Mouse (Mus musculus) G1E-ER4 (cell line): ENCODE data around the gene Slamf9. TPM values are rescaled to one million over a fixed set of nuclear protein-coding genes. Genes with fewer than 3 reads are reported as not detected.
A peak's percentile ranks its signal among the peaks of the same experiment; 100 is the strongest.

Source experiments
- GATA1 ChIP-seq: IDR thresholded peaks from one replicate; pipeline ENCODE4 v1.8.0; 2012; ENCODE audit warnings: low read length, inconsistent platforms
- polyA plus RNA-seq: library from polyadenylated mRNA; stranded (reverse); fragments of >175 nt; gene quantifications from 2 replicates; pipeline ENCODE4 v1.2.3, GENCODE M21; 2012

Gene Slamf9
- polyA plus RNA-seq, 1 experiment = not detected

DNA sequence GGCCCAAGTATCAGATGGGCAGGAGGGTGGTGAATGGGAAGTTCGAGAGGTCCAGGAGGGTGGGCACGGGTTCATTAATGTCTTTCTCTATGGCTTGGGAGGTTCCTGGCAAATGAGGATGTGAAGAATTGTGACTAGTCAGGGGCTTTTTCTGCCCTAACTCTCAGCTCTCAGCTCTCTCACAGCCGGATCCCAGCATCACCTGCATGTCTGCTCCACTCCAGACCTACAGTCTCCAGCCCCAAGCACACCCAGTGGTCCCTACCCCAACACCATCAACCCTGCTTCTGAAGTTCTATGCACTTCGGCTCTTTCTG lies 39.0 kb downstream of the Slamf9 start:
- no peak for TF ChIP-seq GATA1

DNA sequence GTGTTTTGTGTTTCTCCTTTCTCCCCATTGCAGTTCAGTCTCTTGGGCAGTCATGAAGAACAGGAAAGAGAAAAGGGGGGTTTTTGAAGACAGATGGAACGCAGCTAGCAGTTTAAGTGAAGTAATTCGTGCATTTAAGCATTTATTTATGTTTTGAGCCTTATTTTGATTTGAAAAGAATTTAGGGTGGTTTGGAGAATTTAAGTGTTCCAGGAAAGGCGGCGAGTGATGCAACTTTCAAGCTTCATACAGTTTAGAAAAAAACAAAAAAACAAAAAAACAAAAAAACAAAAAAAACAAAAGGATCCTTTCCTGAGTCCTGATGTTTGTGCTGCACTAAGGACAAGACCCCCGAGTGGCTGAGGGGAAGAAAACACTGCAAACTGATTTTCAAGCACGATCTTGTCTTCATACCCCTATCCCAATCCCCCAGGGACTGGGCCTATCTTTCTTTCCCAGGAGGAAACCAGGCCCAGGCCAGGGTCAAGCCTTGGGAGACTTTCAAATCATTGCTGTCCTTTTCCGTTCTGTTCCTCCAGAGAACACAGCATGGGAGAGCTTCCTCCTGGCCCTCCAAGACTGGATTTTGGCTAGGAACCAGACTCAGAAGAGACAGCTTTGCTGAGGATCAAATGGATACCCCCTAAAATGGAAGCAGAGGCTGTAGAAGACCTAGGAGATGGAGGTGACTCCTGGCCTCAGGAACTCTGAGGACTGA lies 39.6 kb downstream of the Slamf9 start:
- no peak for TF ChIP-seq GATA1

DNA sequence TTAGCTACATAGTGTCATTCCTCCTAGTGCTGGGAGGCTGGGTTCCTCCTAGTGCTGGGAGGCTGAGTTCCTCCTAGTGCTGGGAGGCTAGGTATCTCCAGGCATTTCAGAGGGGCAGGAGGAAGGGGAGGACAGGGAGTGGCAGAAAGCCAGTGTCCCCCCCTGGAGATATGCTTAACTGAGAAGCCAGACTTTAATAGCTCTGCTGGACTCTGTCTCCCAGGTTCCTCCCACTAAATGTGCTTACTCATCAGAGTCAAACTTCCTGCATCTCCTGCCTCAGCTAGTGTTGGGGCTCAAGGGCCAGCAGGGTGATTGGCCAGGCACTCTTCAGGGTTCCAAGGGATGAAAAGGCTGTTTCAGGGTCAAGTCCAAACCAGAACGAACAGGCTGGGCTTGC lies 40.2 kb downstream of the Slamf9 start:
- no peak for TF ChIP-seq GATA1

DNA sequence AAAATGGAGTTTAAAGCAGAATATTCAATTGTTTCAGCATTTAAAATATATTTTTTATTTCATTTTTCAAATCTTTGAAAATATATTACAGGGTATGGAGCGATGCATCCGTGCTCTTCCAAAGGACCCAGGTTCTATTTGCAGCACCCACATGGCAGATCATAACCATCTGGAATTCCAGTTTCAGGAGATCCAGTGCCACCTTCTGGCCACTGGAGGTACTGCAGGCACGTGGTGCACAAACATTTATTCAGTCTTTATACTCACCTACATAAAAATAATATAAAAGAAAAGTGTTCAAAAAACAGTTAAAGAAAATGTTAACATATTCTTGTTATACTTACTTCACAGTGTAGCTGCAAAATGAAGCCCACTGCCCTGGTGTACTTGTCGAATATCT lies 42.9 kb downstream of the Slamf9 start:
- no peak for TF ChIP-seq GATA1

DNA sequence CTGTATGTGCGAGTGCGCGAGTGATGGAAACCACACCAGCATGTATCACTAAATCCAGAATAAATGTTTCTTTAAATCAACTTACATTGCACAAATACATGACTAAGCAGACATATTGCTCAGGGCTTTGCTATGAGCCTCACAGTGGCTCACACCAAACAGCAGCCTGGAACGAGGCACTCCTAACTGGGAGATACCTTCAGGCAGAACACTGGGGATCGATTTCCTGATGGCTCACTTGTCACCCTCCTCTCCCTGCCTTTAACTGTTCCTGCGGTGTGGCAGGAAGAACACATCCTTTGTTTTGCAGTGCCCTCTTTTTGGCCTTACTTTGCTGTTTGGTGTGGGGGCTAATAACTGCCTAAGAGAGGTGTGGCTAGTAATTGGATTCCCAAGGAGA lies 44.5 kb downstream of the Slamf9 start:
- no peak for TF ChIP-seq GATA1

DNA sequence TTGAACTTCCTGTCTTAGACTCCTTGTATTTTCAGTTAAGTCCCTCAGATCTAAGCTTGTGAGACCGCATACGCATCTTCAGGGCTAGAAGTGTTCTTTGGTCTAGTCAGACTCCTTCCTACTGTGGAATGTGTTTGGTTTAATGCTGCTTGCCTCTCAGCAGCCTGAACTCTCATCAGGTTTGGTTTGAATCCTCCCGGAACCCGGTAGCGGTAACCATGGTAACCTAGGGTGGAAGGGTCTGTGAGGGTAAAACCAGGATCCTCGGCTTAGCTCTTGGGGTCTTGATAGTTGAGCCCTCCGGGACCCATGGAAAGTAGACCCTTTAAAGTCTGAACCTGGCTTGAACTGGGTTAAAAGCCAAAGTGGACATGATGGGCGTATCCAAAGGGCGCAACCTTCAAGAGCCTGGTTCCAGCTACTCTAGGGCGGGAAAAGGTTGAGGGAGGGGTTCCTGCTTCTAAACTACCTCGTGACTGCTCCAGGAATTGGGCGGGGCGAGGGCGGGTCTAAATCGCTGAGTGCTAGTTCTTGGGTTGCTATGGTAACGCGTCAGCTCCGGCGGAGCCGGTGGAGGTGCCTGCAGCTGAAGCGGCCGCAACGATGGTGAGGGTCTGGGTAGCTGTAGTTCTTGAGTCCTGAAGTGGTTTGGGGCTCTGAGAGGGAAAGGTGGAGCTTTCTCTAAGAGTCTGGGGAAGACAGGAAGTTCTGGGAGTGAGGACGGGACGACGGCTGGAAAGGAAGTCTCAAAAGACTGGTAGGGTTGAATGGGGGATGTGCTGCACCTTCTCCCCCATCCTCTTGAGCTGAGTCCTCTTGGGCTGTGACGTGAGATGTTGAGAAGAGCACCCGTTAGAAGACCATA lies 45.6 kb downstream of the Slamf9 start, which contains the start of gene Cfap45:
Gene Cfap45 (plus strand): TSS at position 226 of the 865 bp plus-strand sequence.
- TF ChIP-seq GATA1 = no peak

DNA sequence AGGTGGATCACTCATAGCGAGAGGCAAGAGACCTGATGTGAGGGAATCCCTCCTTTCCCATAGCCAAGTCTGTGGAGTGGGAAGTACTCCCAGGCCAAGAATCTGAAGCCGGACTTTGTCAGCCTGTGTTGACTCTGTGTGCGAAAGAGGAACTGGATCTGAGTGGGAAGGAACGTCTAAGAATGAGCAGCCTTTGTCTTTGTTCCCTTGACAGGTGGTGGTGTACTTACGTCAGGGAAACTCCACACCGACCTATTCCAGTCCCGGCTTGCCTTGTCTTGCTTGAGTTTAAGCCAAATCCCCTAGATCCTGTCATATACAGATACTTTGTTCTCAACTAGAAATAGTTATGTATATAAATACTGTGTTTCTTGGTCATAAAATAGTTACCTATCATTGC lies 47.4 kb downstream of the Slamf9 start:
- no peak for TF ChIP-seq GATA1

DNA sequence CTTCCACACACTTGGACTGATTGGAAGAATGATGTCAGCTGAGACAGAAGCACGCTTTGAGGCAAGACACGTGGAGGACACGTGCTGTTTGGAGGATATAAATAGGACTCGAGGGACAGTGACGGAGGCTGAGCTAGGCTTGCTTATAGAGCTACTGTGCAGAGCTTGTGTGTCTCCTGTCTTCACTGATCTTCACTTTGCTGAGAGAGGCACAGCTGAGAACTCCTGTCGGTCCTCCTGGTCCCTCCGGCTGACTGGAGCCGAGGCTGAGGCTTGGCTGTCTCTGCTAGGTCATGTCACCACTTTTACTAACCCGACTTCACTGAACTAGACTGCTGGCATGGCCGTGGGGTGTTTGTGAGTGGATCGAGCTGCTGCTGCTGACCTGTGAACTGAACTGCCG lies 48.5 kb downstream of the Slamf9 start:
- no peak for TF ChIP-seq GATA1

DNA sequence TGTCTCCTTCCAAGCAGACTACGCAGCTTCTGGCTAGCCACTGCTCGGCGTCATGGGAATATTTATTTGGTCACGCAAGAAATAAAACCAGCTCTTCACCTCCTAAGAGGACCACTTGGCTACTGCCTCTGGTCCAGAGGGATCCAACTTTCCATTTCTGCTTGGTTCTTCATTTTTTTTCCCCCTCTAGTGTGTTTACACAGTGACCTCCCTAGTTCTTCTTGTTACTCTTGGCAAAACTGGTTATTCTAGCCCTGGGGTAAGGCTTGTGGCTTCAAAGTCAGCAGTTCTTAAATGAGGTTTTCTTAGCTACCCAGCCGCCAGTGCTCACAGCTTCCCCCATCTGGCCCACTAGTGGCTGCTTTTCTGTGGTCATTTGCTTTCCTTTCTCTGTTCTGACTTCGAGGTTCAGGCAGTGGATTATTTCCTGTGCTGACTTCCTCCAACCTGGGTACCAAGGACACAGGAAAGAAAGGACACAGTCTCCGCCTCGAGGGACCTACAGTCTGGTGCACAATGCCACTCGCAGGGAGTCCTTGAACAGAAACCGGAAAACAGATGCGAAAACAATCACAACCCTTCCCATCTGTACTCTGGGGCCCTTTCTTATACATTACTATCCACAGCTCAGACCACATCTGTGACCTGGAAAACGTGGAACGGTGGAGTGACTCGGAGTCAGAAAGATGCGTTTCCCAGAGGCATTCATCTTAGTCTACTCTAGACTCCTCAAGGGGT lies 50.0 kb downstream of the Slamf9 start:
- TF ChIP-seq GATA1 = no peak

DNA sequence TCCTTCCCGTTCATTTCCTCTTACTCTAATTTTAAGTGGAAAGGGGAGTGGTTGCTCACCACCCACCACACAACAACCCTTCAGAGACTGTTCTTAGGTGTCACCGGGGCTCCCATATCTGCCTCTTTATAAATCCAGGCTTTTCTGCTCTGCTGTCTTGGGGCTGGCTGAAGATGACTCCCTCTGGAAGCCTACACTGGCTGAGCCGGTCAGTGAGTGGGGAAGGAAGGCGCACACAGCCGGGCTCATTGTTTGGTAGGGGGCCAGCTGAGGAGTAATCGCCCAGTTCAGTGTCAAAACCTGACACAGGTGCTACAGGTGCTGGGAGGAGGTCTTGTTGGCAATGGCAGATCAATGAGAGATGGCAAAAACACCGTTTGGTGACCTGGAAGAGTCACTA lies 50.8 kb downstream of the Slamf9 start:
- TF ChIP-seq GATA1 = no peak

DNA sequence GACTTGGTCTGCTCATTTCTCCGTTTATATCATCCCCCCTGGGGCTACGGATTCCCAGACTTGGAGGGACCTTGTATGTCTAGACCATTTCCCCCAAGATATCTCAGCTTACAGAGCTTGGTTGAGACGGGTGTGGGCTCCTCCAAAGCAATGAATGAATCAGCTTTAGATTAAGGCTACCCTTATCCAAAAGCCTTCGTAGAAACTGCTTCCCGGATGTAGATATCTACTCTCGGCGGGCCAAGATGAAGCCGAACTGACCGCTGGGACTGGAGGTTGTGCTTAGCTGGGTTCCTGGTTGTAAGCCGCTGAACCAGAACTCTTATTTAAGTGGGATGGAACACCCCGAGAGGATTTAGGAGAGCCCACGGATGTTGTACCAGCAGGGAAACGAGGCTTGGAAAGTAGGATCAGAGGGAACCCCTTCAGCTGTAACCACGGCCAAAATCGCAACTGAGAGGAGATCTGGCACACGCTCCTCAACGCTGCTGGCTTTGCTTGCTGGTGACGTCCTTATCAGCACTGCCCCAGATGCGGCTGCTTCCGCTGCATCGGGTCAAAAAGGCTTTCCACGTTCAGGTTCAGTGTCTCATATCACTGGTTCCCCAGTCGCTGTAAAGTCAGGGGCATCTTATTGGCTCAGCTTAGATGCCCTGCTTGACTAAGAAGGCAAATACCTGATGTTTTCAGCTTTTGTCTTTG lies 51.4 kb downstream of the Slamf9 start:
- peak; percentile 65 for TF ChIP-seq GATA1

DNA sequence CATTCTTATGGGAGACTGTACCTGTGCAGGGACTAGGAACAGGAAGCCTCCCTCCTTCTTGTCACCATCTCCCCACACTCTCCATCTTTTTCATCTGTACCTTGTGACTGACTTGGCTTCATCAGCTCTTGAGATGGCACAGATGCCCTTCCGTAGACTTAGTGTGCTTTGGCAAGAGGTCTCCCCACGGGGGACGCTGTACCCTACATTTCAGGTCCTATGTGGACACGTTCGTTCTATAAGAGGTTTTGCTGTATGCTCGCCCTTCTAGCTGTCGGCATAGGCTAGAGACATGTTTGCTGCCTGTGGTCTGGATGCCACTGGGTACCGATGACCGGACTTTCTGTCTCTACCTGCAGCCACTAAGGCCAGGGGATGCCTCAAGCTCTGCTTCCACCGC lies 52.3 kb downstream of the Slamf9 start:
- no peak for TF ChIP-seq GATA1

Other genes starting within 250 kb of the Slamf9 start
- not detected in 2 replicates for gene Atp1a4, start 216.9 kb upstream of the Slamf9 start, polyA plus RNA-seq
- gene Igsf8, start 213.7 kb upstream of the Slamf9 start, polyA plus RNA-seq = 79.6 and 93.7 TPM in 2 replicates
- not detected in 2 replicates for gene Atp1a2, start 177.3 kb upstream of the Slamf9 start, polyA plus RNA-seq
- gene Kcnj9, start 146.0 kb upstream of the Slamf9 start, polyA plus RNA-seq = not detected in 2 replicates
- gene Kcnj10, start 134.1 kb upstream of the Slamf9 start, polyA plus RNA-seq = not detected in 2 replicates
- 10.6 and 13.0 TPM in 2 replicates for gene Pigm, start 98.8 kb upstream of the Slamf9 start, polyA plus RNA-seq
- gene Igsf9, start 6.4 kb downstream of the Slamf9 start, polyA plus RNA-seq = not detected in 2 replicates
- gene Tagln2, start 24.7 kb downstream of the Slamf9 start, polyA plus RNA-seq = 837 and 1,350 TPM in 2 replicates
- 0.03 and 0.09 TPM in 2 replicates for gene Cfap45, start 45.4 kb downstream of the Slamf9 start, polyA plus RNA-seq
- not detected in 2 replicates for gene Vsig8, start 80.6 kb downstream of the Slamf9 start, polyA plus RNA-seq
- gene Slamf8, start 115.2 kb downstream of the Slamf9 start, polyA plus RNA-seq = not detected in 2 replicates
- gene Fcrl6, start 127.2 kb downstream of the Slamf9 start, polyA plus RNA-seq = not detected in 2 replicates
- not detected in 2 replicates for gene Dusp23, start 157.6 kb downstream of the Slamf9 start, polyA plus RNA-seq
- gene Crp, start 222.7 kb downstream of the Slamf9 start, polyA plus RNA-seq = not detected in 2 replicates